Comparison of ENCODE assay signal across 9 mouse cellular contexts in genomic region chr15:26365344-26365743, GRCm38 (mm10). TPM values are rescaled to one million over a fixed set of nuclear protein-coding genes. Genes with fewer than 3 reads are reported as not detected.
DNase-seq lines count a peak whose midpoint lies in the region; ATAC-seq lines count a peak whose summit lies in the region.
"Had no signal": no experiment of that assay in that cellular context is flagged by ENCODE, and none has a peak within 500 bp of the region (broad histone marks: within the 10 kb centered on the region; RNA-seq: fewer than 3 reads in every experiment).

No protein-coding gene starts in this region.

- ATAC-seq in hindbrain, embryonic 14.5 days (ENCODE audit: low FRiP score), result peak; percentile 77
- ATAC-seq in midbrain, embryonic 15.5 days (replicated peaks), result peak; percentile 86
- ATAC-seq in liver, embryonic 12.5 days, result no peak

- DNase-seq in kidney, postnatal 14 days, result peak; percentile 5
- no peak for DNase-seq in kidney, adult 8-10 months
- peak; percentile 39 for DNase-seq in embryo, embryonic 11 days
- DNase-seq in hindbrain, embryonic 14.5 days (ENCODE audit: low spot score), result peak; percentile 56
- DNase-seq in urinary bladder, adult 2 months (ENCODE audit: low spot score), result no peak
- no peak for DNase-seq in urinary bladder, postnatal 25 days (ENCODE audit: low spot score)

- peaks cover 8% of the 10 kb centered on the region; the same call in 1 of the 2 replicates for H3K4me1 ChIP-seq in hindbrain, embryonic 14.5 days (replicated peaks; ENCODE audit: control insufficient read depth, insufficient read depth, low read length)
- H3K4me1 ChIP-seq in midbrain, embryonic 15.5 days, result peaks cover 8% of the 10 kb centered on the region
- H3K4me1 ChIP-seq in liver, embryonic 12.5 days, result no peaks in the 10 kb centered on the region
- H3K4me1 ChIP-seq: embryonic facial prominence, embryonic 15.5 days had no signal

- no peaks in the 10 kb centered on the region for H3K36me3 ChIP-seq in hindbrain, embryonic 14.5 days (replicated peaks; ENCODE audit: control insufficient read depth, insufficient read depth)
- no peaks in the 10 kb centered on the region for H3K36me3 ChIP-seq in midbrain, embryonic 15.5 days (replicated peaks)
- no peaks in the 10 kb centered on the region for H3K36me3 ChIP-seq in liver, embryonic 12.5 days
- H3K36me3 ChIP-seq: embryonic facial prominence, embryonic 15.5 days had no signal

- H3K4me2 ChIP-seq in hindbrain, embryonic 14.5 days (replicated peaks), result peak overlapping the region; percentile 15
- H3K4me2 ChIP-seq in midbrain, embryonic 15.5 days, result peak overlapping the region; percentile 27
- H3K4me2 ChIP-seq in liver, embryonic 12.5 days, result no peak overlapping the region
- H3K4me2 ChIP-seq: embryonic facial prominence, embryonic 15.5 days had no signal

- peak overlapping the region; percentile 65 for H3K27ac ChIP-seq in hindbrain, embryonic 14.5 days
- H3K27ac ChIP-seq in midbrain, embryonic 15.5 days, result peak overlapping the region; percentile 34
- no peak overlapping the region for H3K27ac ChIP-seq in liver, embryonic 12.5 days
- H3K27ac ChIP-seq: embryonic facial prominence, embryonic 15.5 days had no signal

- no peaks in the 10 kb centered on the region for H3K27me3 ChIP-seq in hindbrain, embryonic 14.5 days (ENCODE audit: control insufficient read depth, insufficient read depth, low read length)
- H3K27me3 ChIP-seq in midbrain, embryonic 15.5 days (replicated peaks), result no peaks in the 10 kb centered on the region
- no peaks in the 10 kb centered on the region for H3K27me3 ChIP-seq in liver, embryonic 12.5 days (replicated peaks)
- H3K27me3 ChIP-seq: embryonic facial prominence, embryonic 15.5 days had no signal

- H3K4me3 ChIP-seq in hindbrain, embryonic 14.5 days (replicated peaks; ENCODE audit: low read length), result no peak overlapping the region
- no peak overlapping the region for H3K4me3 ChIP-seq in midbrain, embryonic 15.5 days
- H3K4me3 ChIP-seq in liver, embryonic 12.5 days, result no peak overlapping the region
- H3K4me3 ChIP-seq: embryonic facial prominence, embryonic 15.5 days had no signal

- WGBS in hindbrain, embryonic 14.5 days, result 20% methylated on average over 7 of the region's 7 CpGs
- WGBS in midbrain, embryonic 15.5 days, result 17% methylated on average over 7 of the region's 7 CpGs
- 17% methylated on average over 7 of the region's 7 CpGs for WGBS in liver, embryonic 12.5 days (ENCODE audit: insufficient replicate concordance)

- no peaks in the 10 kb centered on the region for H3K9me3 ChIP-seq in hindbrain, embryonic 14.5 days (ENCODE audit: control insufficient read depth, low read length)
- no peaks in the 10 kb centered on the region for H3K9me3 ChIP-seq in midbrain, embryonic 15.5 days
- H3K9me3 ChIP-seq in liver, embryonic 12.5 days (replicated peaks), result no peaks in the 10 kb centered on the region
- H3K9me3 ChIP-seq: embryonic facial prominence, embryonic 15.5 days had no signal

- no peak overlapping the region for H3K9ac ChIP-seq in hindbrain, embryonic 14.5 days
- H3K9ac ChIP-seq in midbrain, embryonic 15.5 days, result no peak overlapping the region
- H3K9ac ChIP-seq in liver, embryonic 12.5 days, result no peak overlapping the region
- H3K9ac ChIP-seq: embryonic facial prominence, embryonic 15.5 days had no signal

RNA-seq across cellular contexts. Expression of gene March11, which starts 56.5 kb away (rescaled TPM):
- polyA plus RNA-seq in hindbrain, embryonic 14.5 days (2014; fragmentation: Nextera tagmentation; extraction: Ambion mirVana), result 12.0 and 16.9 TPM in 2 replicates
- 7.5 and 7.8 TPM in 2 replicates for polyA plus RNA-seq in midbrain, embryonic 15.5 days (2015; fragmentation: Nextera tagmentation; extraction: Ambion mirVana)
- polyA plus RNA-seq in urinary bladder, adult 2 months (2012; rRNA removed), result 0.07 TPM in 1 of 2 replicates, not detected in the other
- 0.28 TPM in 1 of 2 replicates, not detected in the other for polyA plus RNA-seq in liver, embryonic 12.5 days (2016; fragmentation: Nextera tagmentation; extraction: Ambion mirVana)

Comparison
In these comparisons a context has a peak if more than half of its experiments do, and no peak if none do; other contexts are left out.
1. DNase-seq: peak in kidney, postnatal 14 days (single experiment), embryo, embryonic 11 days (single experiment) and hindbrain, embryonic 14.5 days (single experiment); none in kidney, adult 8-10 months (0 of 2), urinary bladder, adult 2 months (single experiment) and urinary bladder, postnatal 25 days (single experiment).